Mouse (Mus musculus) brain, embryonic 14.5 days (tissue): ENCODE data around the gene Ccdc71.

Experiments
- CTCF ChIP-seq: fragments of 200-500 bp; IDR thresholded peaks from 2 replicates; pipeline ENCODE4 v1.5.1; 2012; ENCODE audit warnings: inconsistent platforms, mild to moderate bottlenecking, moderate library complexity, borderline replicate concordance; ENCODE audit not compliant: insufficient read depth, insufficient read length; ENCODE audit errors: extremely low read depth
- POLR2A ChIP-seq: fragments of 200-500 bp; IDR thresholded peaks from 2 replicates; pipeline ENCODE4 v1.6.1; 2012; ENCODE audit warnings: mild to moderate bottlenecking, inconsistent platforms, borderline replicate concordance; ENCODE audit not compliant: poor library complexity, insufficient read depth, insufficient read length, severe bottlenecking; ENCODE audit errors: extremely low read depth

- TF ChIP-seq CTCF (no peak), POLR2A (no peak)
Observed at GRCm38 (mm10) chr9:108454429-108454828, 5.9 kb upstream of the Ccdc71 start.
